Mouse (Mus musculus) bone marrow, adult 2 months (tissue): ENCODE data around the gene Sema3b. TPM values are rescaled to one million over a fixed set of nuclear protein-coding genes. Genes with fewer than 3 reads are reported as not detected.
"Not testable (repeated sequence)": the region's sequence is repeated elsewhere in the genome, so short reads cannot be mapped to it uniquely, and the experiment has no call there.

ENCODE experiments used
- H3K27ac ChIP-seq: fragments of 200-500 bp; 2 replicates; pipeline ENCODE4 v1.5.1; 2012; ENCODE audit warnings: low read depth, mild to moderate bottlenecking, control low read depth, inconsistent platforms, low read length; ENCODE audit not compliant: control insufficient read depth, poor library complexity, insufficient read depth
- H3K4me1 ChIP-seq: fragments of 200-500 bp; 2 replicates; pipeline ENCODE4 v1.6.1; 2011; ENCODE audit warnings: low read length; ENCODE audit not compliant: control insufficient read depth, insufficient read depth
- H3K4me3 ChIP-seq: fragments of 200-500 bp; replicated peaks from 2 replicates; pipeline ENCODE3; 2011; ENCODE audit warnings: mild to moderate bottlenecking, low read depth, low read length, control low read depth; ENCODE audit not compliant: control insufficient read depth
- CTCF ChIP-seq: fragments of 200-500 bp; IDR thresholded peaks from 2 replicates; pipeline ENCODE4 v1.5.1; 2011; ENCODE audit warnings: low read length, control low read depth; ENCODE audit not compliant: control insufficient read depth, insufficient read depth
- POLR2A ChIP-seq: fragments of 200-500 bp; IDR thresholded peaks from 2 replicates; pipeline ENCODE4 v1.6.1; 2011; ENCODE audit warnings: low read depth, mild to moderate bottlenecking, control low read depth, low read length, borderline replicate concordance; ENCODE audit not compliant: control insufficient read depth
- WGBS: fragments of 180-500 bp; shearing (Covaris S2); methylation state at CpG from one replicate; pipeline ENCODE4 v1.1.7; 2018; 5-methylcytosine and 5-hydroxymethylcytosine counted together
- polyA plus RNA-seq: library from polyadenylated mRNA; stranded (reverse); fragments of >200 nt; gene quantifications from 2 replicates; pipeline ENCODE4 v1.2.4, GENCODE M21; 2011; ENCODE audit warnings: low replicate concordance; ENCODE audit not compliant: missing spikeins, insufficient read depth, insufficient read length

Gene Sema3b
- polyA plus RNA-seq, 1 experiment: not detected

- TF ChIP-seq CTCF (no peak), POLR2A (0 out of 2 replicates have a peak, but pooled peaks have one; percentile 24)
- 41% methylated on average over 16 of the region's 16 CpGs for WGBS
- Histone ChIP-seq H3K4me3 (peak within 1 kb of the TSS; percentile 45), H3K27ac (no peak within 1 kb of the TSS; the same call in 1 of the 2 replicates), H3K4me1 (no peaks in the 10 kb centered on the region; the same call in 1 of the 2 replicates)
Observed at GRCm38 (mm10) chr9:107576357-107577107, 32.5 kb downstream of the Sema3b start, which contains the start of gene Hyal1. TSS of gene Hyal1 (plus strand) at chr9:107576927.

- no peak for TF ChIP-seq CTCF
- TF ChIP-seq POLR2A: no peak
- no peak overlapping the region for H3K27ac ChIP-seq
- no peak overlapping the region for H3K4me3 ChIP-seq
- WGBS: 85% methylated on average over 14 of the region's 14 CpGs
- no peaks in the 10 kb centered on the region; the same call in 1 of the 2 replicates for H3K4me1 ChIP-seq
Observed at GRCm38 (mm10) chr9:107575579-107576356, 33.3 kb downstream of the Sema3b start.

GRCm38 (mm10) chr9:107573774-107574173 lies 35.3 kb downstream of the Sema3b start:
- not testable (repeated sequence) for H3K4me3 ChIP-seq, H3K4me1 ChIP-seq, H3K27ac ChIP-seq
- WGBS: 76% methylated on average over 6 of the region's 6 CpGs

GRCm38 (mm10) chr9:107572327-107572662 lies 36.7 kb downstream of the Sema3b start:
- TF ChIP-seq POLR2A (no peak), CTCF (no peak)
- no peak overlapping the region; the same call in 1 of the 2 replicates for H3K27ac ChIP-seq
- H3K4me1 ChIP-seq: no peaks in the 10 kb centered on the region; the same call in 1 of the 2 replicates
- WGBS: 91% methylated on average over 2 of the region's 2 CpGs
- H3K4me3 ChIP-seq: no peak overlapping the region

- Histone ChIP-seq H3K4me1 (no peaks in the 10 kb centered on the region; the same call in 1 of the 2 replicates), H3K27ac (peak overlapping the region; percentile 39), H3K4me3 (no peak overlapping the region)
- 89% methylated on average over 22 of the region's 22 CpGs for WGBS
- TF ChIP-seq POLR2A (no peak), CTCF (no peak)
Observed at GRCm38 (mm10) chr9:107571534-107572326, 37.3 kb downstream of the Sema3b start.

GRCm38 (mm10) chr9:107570845-107571244 lies 38.2 kb downstream of the Sema3b start:
- peak overlapping the region; percentile 35 for H3K27ac ChIP-seq
- peak overlapping the region; percentile 27 for H3K4me3 ChIP-seq
- no peaks in the 10 kb centered on the region; the same call in 1 of the 2 replicates for H3K4me1 ChIP-seq
- TF ChIP-seq CTCF (no peak), POLR2A (no peak)
- WGBS: 75% methylated on average over 21 of the region's 21 CpGs

- 78% methylated on average over 13 of the region's 13 CpGs for WGBS
- Histone ChIP-seq H3K4me1 (no peaks in the 10 kb centered on the region; the same call in 1 of the 2 replicates), H3K27ac (peak overlapping the region; percentile 35; the same call in 1 of the 2 replicates), H3K4me3 (peak overlapping the region; percentile 32)
- TF ChIP-seq CTCF (no peak), POLR2A (no peak)
Observed at GRCm38 (mm10) chr9:107570016-107570415, 39.0 kb downstream of the Sema3b start.
